Mouse (Mus musculus): ENCODE measurements around the gene 9330161L09Rik. TPM values are rescaled to one million over a fixed set of nuclear protein-coding genes. Genes with fewer than 3 reads are reported as not detected.

9330161L09Rik gene
- total and polyA plus RNA-seq, 3 experiments = 1.8 to 2.1 TPM; not detected in 1

DNA sequence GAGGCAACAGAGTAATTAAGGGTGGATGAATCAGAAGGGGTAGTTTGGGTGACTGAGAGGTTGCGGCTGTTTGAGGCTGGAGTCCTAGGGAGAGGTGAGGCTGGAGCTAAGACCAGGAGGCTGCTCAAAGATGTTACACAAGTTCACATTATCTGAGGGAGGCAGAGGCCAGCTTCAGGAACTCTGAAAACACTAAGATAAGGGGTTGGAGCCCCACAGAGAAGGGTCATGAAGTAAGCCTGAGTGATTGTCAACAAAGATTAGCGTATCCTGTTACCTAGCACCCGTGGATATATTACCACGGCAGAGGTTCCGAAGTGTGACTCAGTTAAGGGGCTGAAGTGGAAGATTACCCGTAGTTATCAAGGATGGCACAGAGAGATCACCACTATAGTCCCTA lies 14.1 kb downstream of the 9330161L09Rik start:
- Histone ChIP-seq H3K4me1 (ENCODE audit: control insufficient read depth in 1 of 2, insufficient read depth in 2 of 2, low read length in 2 of 2) (peaks cover 15 to 42% of the 10 kb centered on the region in 2 experiments), H3K9me3 (replicated peaks; ENCODE audit: insufficient read depth, low read length) (no peaks in the 10 kb centered on the region), H3K27me3 (ENCODE audit: control insufficient read depth in 1 of 2, insufficient read depth in 2 of 2, low read length in 2 of 2) (no peaks in the 10 kb centered on the region), H3K4me3 (ENCODE audit: control insufficient read depth in 1 of 2, insufficient read depth in 1 of 2, low read depth in 2 of 2, low read length in 2 of 2) (no peak overlapping the region), H3K27ac (ENCODE audit: control insufficient read depth, low read depth, low read length) (peak overlapping the region; percentile 89), H3K9ac (ENCODE audit: control insufficient read depth, low read depth, low read length, poor library complexity, severe bottlenecking) (peak overlapping the region; percentile 36), H3K36me3 (ENCODE audit: control insufficient read depth in 1 of 2, insufficient read depth in 2 of 2, low read length in 2 of 2) (peaks cover 0 to 32% of the 10 kb centered on the region in 2 experiments; a peak in 2 of 4 replicates), H3K79me2 (ENCODE audit: control insufficient read depth, insufficient read depth, low read length, poor library complexity) (peaks cover 8% of the 10 kb centered on the region)
- DNase-seq (ENCODE audit: low read depth, low spot score) = peak; percentile 93
- TF ChIP-seq USF2 (IDR thresholded peaks at IDR 0.05; ENCODE audit: borderline replicate concordance in 1 of 2, insufficient read depth in 1 of 2, low read depth in 1 of 2, low read length in 2 of 2) = no peak
- TF ChIP-seq ZNF384 (IDR thresholded peaks at IDR 0.05; ENCODE audit: low read depth, low read length) = peak; percentile 39; the same call in 1 of the 2 replicates
- TF ChIP-seq POLR2AphosphoS2 (IDR thresholded peaks at IDR 0.05; ENCODE audit: low read length) = peak; percentile 71; the same call in 1 of the 2 replicates
- TF ChIP-seq E2F4 (IDR thresholded peaks at IDR 0.05; ENCODE audit: borderline replicate concordance, low read depth, low read length) = no peak
- TF ChIP-seq CHD2 (IDR thresholded peaks at IDR 0.05; ENCODE audit: low read length) = peak; percentile 38; the same call in 1 of the 2 replicates
- TF ChIP-seq SIN3A (IDR thresholded peaks at IDR 0.05; ENCODE audit: low read length) = peak; percentile 92
- TF ChIP-seq JUND (IDR thresholded peaks at IDR 0.05; ENCODE audit: low read depth, low read length) = peak; percentile 71
- TF ChIP-seq GABPA (IDR thresholded peaks at IDR 0.05; ENCODE audit: low read depth, low read length) = no peak
- peak; percentile 99 for TF ChIP-seq TAL1 (IDR thresholded peaks at IDR 0.05; ENCODE audit: low read length)
- TF ChIP-seq CHD1 (IDR thresholded peaks at IDR 0.05; ENCODE audit: low read depth, low read length) = no peak
- TF ChIP-seq ETS1 (IDR thresholded peaks at IDR 0.05; ENCODE audit: low read depth, low read length) = peak; percentile 97
- peak; percentile 100 for TF ChIP-seq TCF12 (IDR thresholded peaks at IDR 0.05; ENCODE audit: low read depth, low read length)
- TF ChIP-seq ZC3H11A (IDR thresholded peaks at IDR 0.05; ENCODE audit: low read depth, low read length) = no peak
- TF ChIP-seq RCOR1 (IDR thresholded peaks at IDR 0.05; ENCODE audit: low read depth, low read length) = peak; percentile 93
- TF ChIP-seq NRF1 (IDR thresholded peaks at IDR 0.05; ENCODE audit: insufficient read depth, low read depth, low read length, poor library complexity, severe bottlenecking) = no peak
- peak; percentile 99 for TF ChIP-seq GATA1 (IDR thresholded peaks at IDR 0.05; ENCODE audit: low read depth, low read length)
- peak; percentile 54; the same call in 1 of the 2 replicates for TF ChIP-seq MAFK (IDR thresholded peaks at IDR 0.05; ENCODE audit: borderline replicate concordance, low read depth, low read length)
- TF ChIP-seq ELF1 (IDR thresholded peaks at IDR 0.05; ENCODE audit: low read depth, low read length) = 0 out of 2 replicates have a peak, but pooled peaks have one; percentile 33
- TF ChIP-seq EP300 (IDR thresholded peaks at IDR 0.05; ENCODE audit: low read depth in 1 of 2, low read length in 2 of 2) = peak; percentile 97 to 99
- 0 out of 4 replicates have a peak, but pooled peaks of 1 of the 2 experiments have one; percentile 32 for TF ChIP-seq POLR2A (IDR thresholded peaks at IDR 0.05; ENCODE audit: control insufficient read depth in 1 of 2, insufficient read depth in 1 of 2, low read depth in 1 of 2, low read length in 2 of 2, poor library complexity in 1 of 2)
- peak; percentile 77; the same call in 1 of the 2 replicates for TF ChIP-seq BHLHE40 (IDR thresholded peaks at IDR 0.05; ENCODE audit: borderline replicate concordance, low read depth, low read length)
- peak; percentile 84; the same call in 1 of the 2 replicates for TF ChIP-seq MAZ (IDR thresholded peaks at IDR 0.05; ENCODE audit: low read depth, low read length)
- peak; percentile 62; the same call in 1 of the 2 replicates for TF ChIP-seq HCFC1 (IDR thresholded peaks at IDR 0.05; ENCODE audit: low read depth, low read length)
- TF ChIP-seq MYB (IDR thresholded peaks at IDR 0.05; ENCODE audit: low read depth, low read length) = 0 out of 2 replicates have a peak, but pooled peaks have one; percentile 48
- TF ChIP-seq MYC (IDR thresholded peaks at IDR 0.05; ENCODE audit: low read depth, low read length) = peak; percentile 41; the same call in 1 of the 2 replicates
- peak; percentile 52; the same call in 1 of the 2 replicates for TF ChIP-seq MXI1 (IDR thresholded peaks at IDR 0.05; ENCODE audit: low read depth, low read length)
